Mouse (Mus musculus) erythroblast, embryonic 14.5 days (primary cell): ENCODE measurements around the gene Cyb5d2.

ENCODE experiments used
- GATA1 ChIP-seq: IDR thresholded peaks from 2 replicates; pipeline ENCODE4 v1.6.1; 2012; ENCODE audit warnings: low read length, inconsistent platforms, mixed read lengths
- TAL1 ChIP-seq: IDR thresholded peaks from 3 replicates; pipeline ENCODE4 v1.6.1; 2012; ENCODE audit warnings: low read length, inconsistent platforms, mixed read lengths

DNA sequence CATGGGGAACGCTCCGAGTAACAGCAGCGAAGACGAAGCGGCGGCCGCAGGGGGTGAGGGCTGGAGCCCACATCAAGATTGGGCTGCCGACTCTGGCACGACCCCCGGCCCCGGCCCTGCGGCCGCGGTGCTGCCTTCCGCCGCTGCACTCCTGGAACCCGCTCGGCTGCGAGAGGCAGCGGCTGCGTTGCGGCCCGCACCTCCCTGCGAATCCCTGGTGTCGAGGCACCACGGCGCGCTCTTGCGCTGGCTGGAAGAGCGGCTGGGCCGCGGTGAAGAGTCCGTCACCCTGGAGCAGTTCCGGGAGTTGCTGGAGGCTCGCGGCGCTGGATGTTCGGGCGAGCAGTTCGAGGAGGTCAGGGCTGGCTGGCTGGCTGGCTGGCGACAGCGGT lies 350 bp upstream of the Cyb5d2 start:
- TF ChIP-seq GATA1 = no peak
- no peak for TF ChIP-seq TAL1
